13 mouse cellular contexts compared by ENCODE assay signal in the genomic region with DNA sequence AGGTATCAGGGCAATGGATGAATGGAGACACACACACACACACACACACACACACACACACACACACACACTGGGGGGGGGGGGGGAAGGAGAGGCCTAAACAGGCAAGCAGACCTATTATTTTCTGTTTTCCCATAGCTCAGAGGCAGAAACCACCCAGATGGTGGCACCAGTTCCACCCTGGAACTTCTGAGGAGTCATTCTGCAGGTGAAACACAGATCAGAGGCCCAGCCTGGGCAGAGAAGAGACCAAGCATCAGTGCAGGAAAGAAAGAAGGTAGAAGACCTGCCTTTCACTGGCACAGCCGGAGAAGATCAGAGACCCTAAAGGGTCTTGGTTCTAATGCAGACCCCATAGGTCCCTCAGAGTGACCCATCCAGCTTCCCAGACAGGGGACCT.
DNase-seq lines count a peak whose midpoint lies in the region; ATAC-seq and TF ChIP-seq lines count a peak whose summit lies in the region.
"Had no signal": no experiment of that assay in that cellular context is flagged by ENCODE, and none has a peak within 500 bp of the region (broad histone marks: within the 10 kb centered on the region; RNA-seq: fewer than 3 reads in every experiment).

No protein-coding gene starts in this region.

- ATAC-seq in lung, embryonic 14.5 days (ENCODE audit: insufficient read depth), result no peak
- ATAC-seq in hindbrain, embryonic 14.5 days (ENCODE audit: low FRiP score), result no peak

- H3K4me1 ChIP-seq in lung, embryonic 14.5 days (ENCODE audit: insufficient read depth), result no peaks in the 10 kb centered on the region; the same call in 1 of the 2 replicates
- H3K4me1 ChIP-seq in hindbrain, embryonic 14.5 days (replicated peaks; ENCODE audit: control insufficient read depth, insufficient read depth, low read length), result peaks cover 33% of the 10 kb centered on the region
- peaks cover 5% of the 10 kb centered on the region; the same call in 1 of the 2 replicates for H3K4me1 ChIP-seq in olfactory bulb, adult 2 months (ENCODE audit: control insufficient read depth, insufficient read depth, low read length)
- H3K4me1 ChIP-seq: liver, embryonic 15.5 days had no signal

- H3K4me2 ChIP-seq in lung, embryonic 14.5 days, result peak overlapping the region; percentile 72
- H3K4me2 ChIP-seq in hindbrain, embryonic 14.5 days (replicated peaks), result peak overlapping the region; percentile 67
- H3K4me2 ChIP-seq: liver, embryonic 15.5 days had no signal

- TF ChIP-seq POLR2A in olfactory bulb, adult 2 months (IDR thresholded peaks at IDR 0.05; ENCODE audit: insufficient read depth, low read depth, low read length), result no peak

- no peaks in the 10 kb centered on the region for H3K9me3 ChIP-seq in lung, embryonic 14.5 days (ENCODE audit: low read depth, low read length)
- no peaks in the 10 kb centered on the region for H3K9me3 ChIP-seq in hindbrain, embryonic 14.5 days (ENCODE audit: control insufficient read depth, low read length)
- H3K9me3 ChIP-seq: liver, embryonic 15.5 days had no signal

- peak overlapping the region; percentile 78 for H3K4me3 ChIP-seq in gastrocnemius, adult 2 months
- H3K4me3 ChIP-seq in lung, embryonic 14.5 days (ENCODE audit: low read depth, low read length), result no peak overlapping the region
- H3K4me3 ChIP-seq in hindbrain, embryonic 14.5 days (replicated peaks; ENCODE audit: low read length), result peak overlapping the region; percentile 46
- H3K4me3 ChIP-seq in olfactory bulb, adult 2 months (ENCODE audit: insufficient read depth, low read depth, low read length), result peak overlapping the region; percentile 44
- H3K4me3 ChIP-seq: liver, embryonic 15.5 days had no signal

- no peak for TF ChIP-seq CTCF in gastrocnemius, adult 2 months (IDR thresholded peaks at IDR 0.05)
- TF ChIP-seq CTCF in lung, embryonic 14.5 days (IDR thresholded peaks at IDR 0.05; ENCODE audit: low read depth), result no peak
- no peak for TF ChIP-seq CTCF in olfactory bulb, adult 2 months (IDR thresholded peaks at IDR 0.05; ENCODE audit: insufficient read depth, low read depth, low read length)

- no peaks in the 10 kb centered on the region for H3K27me3 ChIP-seq in lung, embryonic 14.5 days (ENCODE audit: insufficient read depth, low read length)
- no peaks in the 10 kb centered on the region for H3K27me3 ChIP-seq in hindbrain, embryonic 14.5 days (ENCODE audit: control insufficient read depth, insufficient read depth, low read length)

- DNase-seq in gastrocnemius, adult 2 months, result no peak
- DNase-seq in gastrocnemius, adult 18-20 months (ENCODE audit: low spot score), result no peak
- no peak for DNase-seq in lung, embryonic 14.5 days
- no peak for DNase-seq in lung, postnatal 10 days
- no peak for DNase-seq in hindbrain, embryonic 14.5 days (ENCODE audit: low spot score)
- no peak for DNase-seq in gastrocnemius, postnatal 10 days
- DNase-seq in adrenal gland, adult 8-10 months, result no peak
- DNase-seq: adrenal gland, postnatal 36 days; cerebellum, adult 9-10 months; right cerebral cortex, adult 18-20 months had no signal

- WGBS in lung, embryonic 14.5 days, result 93% methylated on average over 1 of the region's 1 CpGs
- WGBS in hindbrain, embryonic 14.5 days, result 95% methylated on average over 1 of the region's 1 CpGs
- WGBS in olfactory bulb, adult 2 months, result 67% methylated on average over 1 of the region's 1 CpGs

- no peaks in the 10 kb centered on the region for H3K36me3 ChIP-seq in lung, embryonic 14.5 days (ENCODE audit: insufficient read depth)
- no peaks in the 10 kb centered on the region for H3K36me3 ChIP-seq in hindbrain, embryonic 14.5 days (replicated peaks; ENCODE audit: control insufficient read depth, insufficient read depth)
- H3K36me3 ChIP-seq: liver, embryonic 15.5 days had no signal

- H3K9ac ChIP-seq in lung, embryonic 14.5 days, result no peak overlapping the region; the same call in 1 of the 2 replicates
- peak overlapping the region; percentile 69; the same call in 1 of the 2 replicates for H3K9ac ChIP-seq in hindbrain, embryonic 14.5 days
- H3K9ac ChIP-seq: liver, embryonic 15.5 days had no signal

- intact Hi-C loops in gastrocnemius, adult 2 months (cut with DNase I), result no loop called here

- peak overlapping the region; percentile 9; the same call in 1 of the 2 replicates for H3K27ac ChIP-seq in gastrocnemius, adult 2 months
- H3K27ac ChIP-seq in lung, embryonic 14.5 days (ENCODE audit: low read depth), result no peak overlapping the region
- 0 out of 2 replicates have a peak overlapping the region, but pooled peaks have one; percentile 1 for H3K27ac ChIP-seq in hindbrain, embryonic 14.5 days
- H3K27ac ChIP-seq in olfactory bulb, adult 2 months (ENCODE audit: insufficient read depth, low read depth, low read length), result peak overlapping the region; percentile 94
- H3K27ac ChIP-seq: kidney, postnatal 0 days; liver, embryonic 15.5 days had no signal
